8 mouse cellular contexts compared by ENCODE assay signal in genomic region chr11:98936606-98937409, GRCm38 (mm10). TPM values are rescaled to one million over a fixed set of nuclear protein-coding genes. Genes with fewer than 3 reads are reported as not detected.
DNase-seq lines count a peak whose midpoint lies in the region; ATAC-seq and TF ChIP-seq lines count a peak whose summit lies in the region.

No protein-coding gene starts in this region.

- ATAC-seq in hindbrain, embryonic 13.5 days (ENCODE audit: low FRiP score): peak; percentile 22
- ATAC-seq in liver, embryonic 16.5 days (ENCODE audit: low read depth): peak; percentile 15; the same call in 1 of the 2 replicates

- peak; percentile 49 for DNase-seq in kidney, adult 18-20 months
- DNase-seq in kidney, adult 11 months: no peak
- DNase-seq in cerebellum, postnatal 14 days: peak; percentile 16 to 30
- no peak for DNase-seq in layer of hippocampus, postnatal 10 days (ENCODE audit: low spot score in 2 of 2)
- DNase-seq in Muller cell, postnatal 12 days (ENCODE audit: inconsistent ontology term): no peak

- H3K4me2 ChIP-seq in hindbrain, embryonic 13.5 days: peak overlapping the region; percentile 94
- peak overlapping the region; percentile 85 for H3K4me2 ChIP-seq in liver, embryonic 16.5 days (ENCODE audit: low read depth, low read length)

- peak overlapping the region; percentile 63 for H3K4me3 ChIP-seq in hindbrain, embryonic 13.5 days
- peak overlapping the region; percentile 62 for H3K4me3 ChIP-seq in liver, embryonic 16.5 days (ENCODE audit: low read depth, low read length)
- H3K4me3 ChIP-seq in olfactory bulb, adult 2 months (ENCODE audit: insufficient read depth, low read depth, low read length): peak overlapping the region; percentile 62

- WGBS in hindbrain, embryonic 13.5 days: 4% methylated on average over 23 of the region's 23 CpGs
- WGBS in liver, embryonic 16.5 days (ENCODE audit: insufficient replicate concordance): 2% methylated on average over 23 of the region's 23 CpGs
- 22% methylated on average over 23 of the region's 23 CpGs for WGBS in olfactory bulb, adult 2 months

- H3K27ac ChIP-seq in hindbrain, embryonic 13.5 days: peak overlapping the region; percentile 69
- H3K27ac ChIP-seq in liver, embryonic 16.5 days (ENCODE audit: low read length): peak overlapping the region; percentile 28; the same call in 1 of the 2 replicates
- H3K27ac ChIP-seq in olfactory bulb, adult 2 months (ENCODE audit: insufficient read depth, low read depth, low read length): peak overlapping the region; percentile 25

- TF ChIP-seq CTCF in olfactory bulb, adult 2 months (IDR thresholded peaks at IDR 0.05; ENCODE audit: insufficient read depth, low read depth, low read length): no peak

- H3K36me3 ChIP-seq in hindbrain, embryonic 13.5 days: no peaks in the 10 kb centered on the region
- no peaks in the 10 kb centered on the region for H3K36me3 ChIP-seq in liver, embryonic 16.5 days (ENCODE audit: control insufficient read depth, insufficient read depth)

- peaks cover 77% of the 10 kb centered on the region for H3K4me1 ChIP-seq in hindbrain, embryonic 13.5 days (replicated peaks)
- H3K4me1 ChIP-seq in liver, embryonic 16.5 days (ENCODE audit: control insufficient read depth, low read depth, low read length): peaks cover 48% of the 10 kb centered on the region
- H3K4me1 ChIP-seq in olfactory bulb, adult 2 months (ENCODE audit: control insufficient read depth, insufficient read depth, low read length): peaks cover 65% of the 10 kb centered on the region

- H3K27me3 ChIP-seq in hindbrain, embryonic 13.5 days: peaks cover 9% of the 10 kb centered on the region; the same call in 1 of the 2 replicates
- peaks cover 52% of the 10 kb centered on the region for H3K27me3 ChIP-seq in liver, embryonic 16.5 days (ENCODE audit: control insufficient read depth, insufficient read depth, low read depth, low read length)

- peak overlapping the region; percentile 83 for H3K9ac ChIP-seq in hindbrain, embryonic 13.5 days
- H3K9ac ChIP-seq in liver, embryonic 16.5 days (ENCODE audit: low read depth, low read length): peak overlapping the region; percentile 25

- no peak for TF ChIP-seq POLR2A in olfactory bulb, adult 2 months (IDR thresholded peaks at IDR 0.05; ENCODE audit: insufficient read depth, low read depth, low read length)

- no peaks in the 10 kb centered on the region for H3K9me3 ChIP-seq in hindbrain, embryonic 13.5 days
- H3K9me3 ChIP-seq in liver, embryonic 16.5 days (replicated peaks; ENCODE audit: control insufficient read depth, low read length): no peaks in the 10 kb centered on the region

RNA-seq across cellular contexts. Expression of gene Rara, which starts 9.2 kb away (rescaled TPM):
- polyA plus RNA-seq in hindbrain, embryonic 13.5 days (2015; fragmentation: Nextera tagmentation; extraction: Ambion mirVana): 17.1 and 20.3 TPM in 2 replicates
- polyA plus RNA-seq in liver, embryonic 16.5 days (2015; fragmentation: Nextera tagmentation; extraction: Ambion mirVana): 4.2 and 5.4 TPM in 2 replicates
- polyA plus RNA-seq in olfactory bulb, adult 2 months (2012; ENCODE audit: insufficient read depth, insufficient read length, low replicate concordance, missing spikeins): not detected in 2 replicates
- total RNA-seq in layer of hippocampus, postnatal 10 days (2021): 10 to 100 TPM; 21.7 to 24.0 TPM

RNA-seq across cellular contexts. Expression of gene Cdc6, which starts 29.2 kb away (rescaled TPM):
- polyA plus RNA-seq in hindbrain, embryonic 13.5 days (2015; fragmentation: Nextera tagmentation; extraction: Ambion mirVana): 5.9 and 6.0 TPM in 2 replicates
- 52.7 and 57.3 TPM in 2 replicates for polyA plus RNA-seq in liver, embryonic 16.5 days (2015; fragmentation: Nextera tagmentation; extraction: Ambion mirVana)
- not detected in 2 replicates for polyA plus RNA-seq in olfactory bulb, adult 2 months (2012; ENCODE audit: insufficient read depth, insufficient read length, low replicate concordance, missing spikeins)
- 1 to 10 TPM; 1.1 to 2.2 TPM for total RNA-seq in layer of hippocampus, postnatal 10 days (2021)

RNA-seq across cellular contexts. Expression of gene Gjd3, which starts 46.0 kb away (rescaled TPM):
- polyA plus RNA-seq in hindbrain, embryonic 13.5 days (2015; fragmentation: Nextera tagmentation; extraction: Ambion mirVana): 1.5 and 1.6 TPM in 2 replicates
- polyA plus RNA-seq in liver, embryonic 16.5 days (2015; fragmentation: Nextera tagmentation; extraction: Ambion mirVana): 0.15 TPM in 1 of 2 replicates, not detected in the other
- polyA plus RNA-seq in olfactory bulb, adult 2 months (2012; ENCODE audit: insufficient read depth, insufficient read length, low replicate concordance, missing spikeins): not detected in 2 replicates
- total RNA-seq in layer of hippocampus, postnatal 10 days (2021): 1 to 10 TPM; 2.4 to 3.6 TPM

Comparison
In these comparisons a context has a peak if more than half of its experiments do, and no peak if none do; other contexts are left out.
1. DNase-seq: peak in kidney, adult 18-20 months (single experiment) and cerebellum, postnatal 14 days (2 of 2); none in kidney, adult 11 months (single experiment), layer of hippocampus, postnatal 10 days (0 of 2) and Muller cell, postnatal 12 days (single experiment).
2. Peak in every context shown above with its lines, with median percentiles within 50 percentile points of each other: H3K27ac ChIP-seq and H3K4me3 ChIP-seq.